Mouse (Mus musculus) left cerebral cortex, adult 8-10 months (tissue): ENCODE results near the gene Cdk20. TPM values are rescaled to one million over a fixed set of nuclear protein-coding genes. Genes with fewer than 3 reads are reported as not detected.

Experiments
- DNase-seq, 2 experiments: peaks; one replicate each; pipeline ENCODE4 v3.0.0; 2022; ENCODE audit warnings: low spot score in 2 of 2
- total RNA-seq, 4 experiments: library from RNA; stranded (reverse); gene quantifications; 2 replicates each; pipeline ENCODE4 v1.2.4; 2022

Cdk20 gene
- 10 to 100 TPM; 10.1 to 15.2 (median 10.6) TPM for total RNA-seq

DNA sequence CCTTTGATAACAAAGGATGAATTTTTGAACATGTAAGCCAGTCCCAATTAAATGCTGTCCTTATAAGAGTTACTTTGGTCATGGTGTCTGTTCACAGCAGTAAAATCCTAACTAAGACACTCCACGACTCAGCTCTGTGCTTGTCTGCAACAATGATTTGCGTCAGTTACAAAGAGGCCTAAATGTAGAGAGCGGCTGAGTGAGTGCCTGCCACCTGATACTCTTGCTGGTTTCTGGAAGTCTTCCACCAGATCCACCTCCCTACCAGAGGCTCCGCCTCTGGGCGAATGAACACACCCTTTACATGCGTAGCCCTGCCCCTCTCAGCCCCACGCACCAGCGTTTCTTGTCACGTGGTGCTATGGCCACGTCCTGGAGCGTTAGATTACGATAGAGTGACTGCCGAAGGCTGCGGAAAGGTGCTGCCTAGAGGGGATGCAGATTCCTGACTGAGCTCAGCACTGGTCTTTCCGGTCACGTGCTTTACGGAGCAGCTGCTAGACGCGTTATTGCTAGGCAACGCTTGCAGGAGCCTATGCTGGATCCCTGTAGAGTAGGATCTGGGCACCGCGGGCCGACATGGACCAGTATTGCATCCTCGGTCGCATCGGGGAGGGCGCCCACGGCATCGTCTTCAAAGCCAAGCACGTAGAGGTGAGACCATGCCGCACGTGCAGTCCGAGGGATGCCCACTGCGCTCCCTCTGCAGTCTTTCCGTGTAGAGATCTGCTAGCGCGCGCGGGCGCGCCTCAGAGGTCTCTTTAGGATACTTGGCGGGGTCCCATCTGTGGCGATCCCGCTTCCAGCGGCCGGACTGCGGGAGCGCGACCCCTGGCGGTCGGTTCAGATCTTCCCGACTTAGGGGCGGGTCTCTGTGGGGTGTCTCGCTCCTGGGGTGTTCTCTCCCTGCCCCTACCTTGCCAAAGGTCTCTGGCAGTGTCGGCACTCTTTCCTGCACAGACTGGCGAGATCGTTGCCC, at the start of gene Cdk20:
Gene Cdk20 (plus strand): TSS at position 298 of the 979 bp plus-strand sequence.
- DNase-seq: peak; percentile 84 to 98

DNA sequence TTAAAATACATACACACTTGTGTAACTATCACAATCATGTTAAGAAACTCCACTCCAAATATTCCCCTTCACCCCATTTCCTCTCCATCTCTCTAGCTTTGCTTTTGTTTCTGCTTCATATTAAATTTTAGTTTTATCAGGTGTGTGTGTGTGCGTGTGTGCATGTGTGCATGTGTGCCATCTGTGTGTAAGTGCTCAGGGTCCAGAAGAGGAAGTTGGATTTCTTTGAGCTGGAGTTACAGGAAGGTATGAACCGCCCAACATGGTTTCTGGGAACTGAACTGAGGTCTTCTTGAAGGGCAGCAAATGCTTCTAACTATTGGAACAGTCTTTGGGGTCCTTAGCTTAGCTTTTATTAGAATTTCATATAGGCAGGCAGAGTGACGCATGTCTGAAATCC, 47.2 kb upstream of the Cdk20 start:
- DNase-seq: no peak

- DNase-seq: no peak
These were observed 46.1 kb upstream of the Cdk20 start for GRCm38 (mm10) chr13:64386048-64386447.

DNA sequence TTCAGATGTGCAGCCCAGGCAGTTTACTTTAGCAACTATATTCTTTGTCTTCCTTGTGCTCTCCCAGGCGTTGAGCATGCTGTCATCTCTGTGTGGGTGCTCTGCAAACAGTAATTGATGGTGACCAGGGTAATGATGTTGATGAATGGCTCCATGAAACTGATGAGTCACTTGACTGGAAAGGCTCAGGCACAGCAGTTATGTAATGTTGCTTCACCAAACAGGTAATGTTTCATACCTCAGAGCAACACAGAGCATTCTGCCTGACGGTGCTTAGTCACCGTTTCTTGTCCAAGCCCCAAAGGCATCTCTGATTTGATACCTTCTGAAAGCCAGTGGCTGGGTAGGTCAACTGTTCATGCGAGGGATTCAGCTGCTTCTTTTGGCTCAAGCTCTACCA, 43.7 kb upstream of the Cdk20 start:
- DNase-seq: no peak

- DNase-seq: no peak
These were observed 35.1 kb upstream of the Cdk20 start for GRCm38 (mm10) chr13:64396979-64397378.

GRCm38 (mm10) chr13:64398065-64398464, 34.0 kb upstream of the Cdk20 start:
- no peak for DNase-seq

- no peak for DNase-seq
These were observed 32.2 kb upstream of the Cdk20 start for GRCm38 (mm10) chr13:64399906-64400305.

DNA sequence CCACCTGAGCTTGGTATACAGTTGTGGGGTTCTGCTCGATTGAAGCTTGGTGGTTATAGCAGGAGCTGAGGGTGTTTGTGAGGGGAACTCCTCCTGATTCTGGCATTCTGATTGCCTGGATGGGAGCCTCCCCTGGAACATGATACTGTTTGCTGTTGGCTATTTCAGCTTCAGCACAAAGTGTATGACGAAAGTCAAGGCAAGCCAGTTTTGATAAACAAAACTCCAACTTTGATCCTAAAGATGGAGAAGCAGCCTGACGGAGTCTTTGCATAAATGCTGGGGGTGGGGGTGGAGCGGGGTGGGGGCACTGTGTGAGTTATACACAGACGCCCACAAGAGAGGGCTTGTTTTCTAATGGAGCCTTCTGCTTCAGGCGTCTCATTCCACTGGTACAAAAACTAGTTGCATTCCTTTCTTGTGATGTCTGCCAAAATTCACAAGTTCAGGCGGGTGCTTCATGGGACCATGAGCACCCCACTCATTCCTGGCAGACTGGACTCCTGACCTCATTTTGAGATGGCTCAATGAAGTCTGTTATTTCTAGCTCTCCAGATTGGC, 31.2 kb upstream of the Cdk20 start:
- DNase-seq: no peak

DNA sequence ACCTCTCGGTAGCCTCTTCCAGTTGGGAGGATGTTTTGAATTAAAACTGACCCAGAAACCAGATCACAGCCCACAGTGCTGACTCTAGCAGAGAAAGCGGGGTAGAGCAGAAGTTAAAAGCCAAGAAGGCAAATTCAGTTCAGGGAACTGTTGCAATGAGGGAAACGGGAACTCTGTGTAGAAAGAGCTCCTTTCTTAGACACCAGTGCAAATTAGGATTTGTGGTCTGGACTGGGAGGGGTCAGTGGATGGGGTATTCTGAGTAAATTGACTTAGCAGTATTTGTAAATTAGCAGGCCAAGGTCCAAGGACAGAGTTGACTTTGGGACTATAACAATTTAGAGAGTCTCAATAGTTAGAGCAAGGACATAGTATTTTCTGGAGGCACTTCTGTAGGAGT, 30.1 kb upstream of the Cdk20 start:
- DNase-seq: no peak

GRCm38 (mm10) chr13:64402504-64402949, 29.6 kb upstream of the Cdk20 start:
- DNase-seq: no peak

DNA sequence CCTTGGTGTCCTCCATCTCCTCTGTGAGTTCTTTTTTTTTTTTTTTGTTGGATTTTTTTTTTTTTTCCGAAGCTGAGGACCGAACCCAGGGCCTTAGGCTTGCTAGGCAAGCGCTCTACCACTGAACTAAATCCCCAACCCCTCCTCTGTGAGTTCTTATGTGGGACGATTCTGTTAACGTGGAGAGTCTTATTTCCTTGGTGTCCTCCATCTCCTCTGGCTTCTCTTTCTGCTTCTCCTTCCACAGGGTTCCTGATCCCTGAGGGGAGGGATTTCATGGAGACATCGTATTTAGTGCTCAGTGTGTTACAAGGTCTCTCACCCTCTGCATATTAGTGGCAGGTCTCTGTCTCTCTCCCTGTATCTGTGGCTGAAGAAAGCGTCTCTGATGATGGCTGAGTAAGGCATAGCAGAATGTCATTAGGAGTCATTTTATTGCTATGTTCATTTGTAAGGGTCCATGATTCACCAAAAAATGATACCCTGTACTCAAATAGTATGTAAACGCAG, 29.1 kb upstream of the Cdk20 start:
- DNase-seq: no peak

DNA sequence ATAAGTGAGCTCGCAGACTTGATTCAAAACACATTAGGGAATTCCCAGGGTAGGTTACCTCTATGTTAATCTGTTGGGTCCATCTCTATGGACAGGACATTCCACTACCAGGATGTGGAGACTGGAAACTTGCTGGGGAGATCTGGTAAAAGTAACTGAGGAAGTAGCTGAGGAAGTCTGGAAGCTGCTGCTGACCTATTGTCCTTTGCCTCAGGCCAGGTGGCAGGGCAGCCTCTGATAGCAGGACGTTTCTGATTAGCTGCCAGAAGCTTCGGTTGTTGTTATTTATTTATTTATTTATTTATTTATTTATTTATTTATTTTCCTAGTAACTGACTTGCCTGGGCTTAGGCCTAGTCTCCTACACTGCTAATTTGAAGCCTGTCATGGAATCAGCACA, 28.6 kb upstream of the Cdk20 start:
- DNase-seq: no peak

GRCm38 (mm10) chr13:64405550-64405949, 26.6 kb upstream of the Cdk20 start:
- DNase-seq: no peak

GRCm38 (mm10) chr13:64407992-64408391, 24.1 kb upstream of the Cdk20 start:
- no peak for DNase-seq

- DNase-seq: no peak
These were observed 21.5 kb upstream of the Cdk20 start for GRCm38 (mm10) chr13:64410604-64411003.

GRCm38 (mm10) chr13:64411282-64411681, 20.8 kb upstream of the Cdk20 start:
- DNase-seq: no peak

DNA sequence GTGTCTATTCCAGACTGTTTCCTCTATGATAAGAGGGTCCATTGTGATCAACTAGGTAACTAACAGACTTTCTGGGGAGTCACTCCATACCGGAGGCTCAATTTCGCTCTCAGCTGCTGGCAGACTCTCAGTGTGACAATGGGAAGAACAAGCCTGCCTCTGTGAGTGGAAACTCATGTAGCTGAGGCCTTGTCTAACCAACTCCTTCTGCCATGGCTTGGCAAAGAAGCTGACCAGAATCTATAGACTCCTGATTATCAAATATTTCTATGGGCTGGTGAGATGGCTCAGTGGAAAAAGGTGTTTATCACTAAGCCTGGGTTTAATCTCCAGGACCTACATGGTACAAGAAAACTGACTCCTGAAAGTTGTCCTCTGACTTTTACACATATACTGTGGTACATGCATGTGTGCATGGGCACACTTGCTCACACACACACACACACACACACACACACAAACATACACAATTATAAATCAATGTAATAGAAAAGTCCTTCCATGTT, 19.3 kb upstream of the Cdk20 start:
- no peak for DNase-seq

- DNase-seq: no peak
These were observed 16.5 kb upstream of the Cdk20 start for GRCm38 (mm10) chr13:64415659-64416058.

GRCm38 (mm10) chr13:64416955-64417601, 15.0 kb upstream of the Cdk20 start:
- no peak for DNase-seq

DNA sequence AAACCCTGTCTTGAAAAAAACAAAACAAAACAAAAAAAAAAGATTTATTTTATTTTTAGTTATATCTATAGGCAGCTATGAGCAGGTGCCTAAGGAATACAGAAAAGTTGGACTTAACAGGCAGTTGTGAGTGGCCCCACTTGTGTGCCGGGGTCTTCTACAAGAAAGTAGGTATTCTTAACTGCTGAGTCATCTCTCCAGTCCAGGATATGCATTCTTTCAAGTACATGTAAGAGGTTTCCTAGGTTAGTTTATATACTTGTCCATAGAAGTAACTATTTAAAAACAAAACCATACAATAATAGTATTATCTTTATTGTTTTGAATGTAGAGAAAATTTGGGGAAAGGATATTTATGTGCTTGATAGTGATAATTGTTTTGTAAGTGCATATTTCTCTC, 11.3 kb upstream of the Cdk20 start:
- DNase-seq: no peak

DNA sequence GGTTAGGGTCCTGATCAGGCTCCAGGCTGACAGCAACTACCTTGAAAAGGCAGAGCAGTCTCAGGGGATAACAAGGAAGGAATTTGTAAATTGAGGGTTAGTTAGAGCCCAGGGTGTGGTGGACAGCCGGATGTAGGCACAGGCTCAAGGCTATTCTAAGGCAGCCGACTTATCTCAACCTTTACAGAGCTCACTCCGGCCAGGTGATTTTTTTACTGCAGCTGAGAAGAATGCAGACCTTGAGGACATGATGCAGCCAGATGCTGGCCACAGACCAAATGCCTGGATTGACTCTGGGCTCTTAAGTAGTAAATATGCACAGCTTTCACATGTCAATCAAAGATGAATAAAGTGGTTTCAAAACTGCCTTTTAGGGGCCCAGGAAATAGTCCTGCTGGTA, 10.7 kb upstream of the Cdk20 start:
- DNase-seq: no peak
